Mouse (Mus musculus) heart, adult 8-10 months (tissue): Measurements from ENCODE around the gene Tmem30c. TPM values are rescaled to one million over a fixed set of nuclear protein-coding genes. Genes with fewer than 3 reads are reported as not detected.

Experiments
- DNase-seq: peaks from one replicate; pipeline ENCODE4 v3.0.0; 2022; ENCODE audit warnings: low spot score
- total RNA-seq, 4 experiments: library from RNA; stranded (reverse); gene quantifications; 2 replicates each; pipeline ENCODE4 v1.2.4; 2022

Gene Tmem30c
- total RNA-seq, 4 experiments from 2014 or later = not detected

DNA sequence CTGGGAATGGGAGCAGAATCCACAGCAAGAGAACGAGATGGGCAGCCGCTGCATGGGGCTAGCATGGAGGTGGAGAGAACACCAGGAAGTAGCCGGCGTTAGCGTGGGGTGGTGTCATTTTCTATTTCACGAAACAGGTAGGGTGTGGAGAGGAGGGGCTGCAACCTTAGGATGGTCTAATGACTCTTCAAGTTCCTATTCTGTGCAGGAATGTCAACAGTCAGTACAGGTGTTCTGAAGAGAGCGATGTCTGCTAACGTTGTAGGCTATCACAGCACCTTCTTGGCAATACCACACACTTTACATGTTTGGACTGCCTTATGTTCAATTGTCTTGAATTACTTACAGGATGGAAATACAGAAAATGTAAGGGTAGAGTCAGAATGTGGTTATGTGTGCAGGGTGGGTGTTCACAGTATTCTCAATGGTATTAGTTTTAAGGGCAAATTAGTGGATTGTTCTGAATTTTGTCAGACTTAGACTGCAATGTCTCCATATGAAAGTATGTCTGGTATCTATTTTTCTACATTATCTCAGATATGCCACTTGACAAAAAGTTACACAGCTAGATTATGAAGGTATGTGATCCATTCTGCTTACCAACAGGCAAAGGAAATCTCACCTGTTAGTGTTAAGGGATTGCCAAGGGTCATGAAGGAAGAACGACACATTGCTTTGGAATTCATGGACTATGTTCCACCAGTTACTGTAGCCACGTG, 2.7 kb upstream of the Tmem30c start:
- no peak for DNase-seq

DNA sequence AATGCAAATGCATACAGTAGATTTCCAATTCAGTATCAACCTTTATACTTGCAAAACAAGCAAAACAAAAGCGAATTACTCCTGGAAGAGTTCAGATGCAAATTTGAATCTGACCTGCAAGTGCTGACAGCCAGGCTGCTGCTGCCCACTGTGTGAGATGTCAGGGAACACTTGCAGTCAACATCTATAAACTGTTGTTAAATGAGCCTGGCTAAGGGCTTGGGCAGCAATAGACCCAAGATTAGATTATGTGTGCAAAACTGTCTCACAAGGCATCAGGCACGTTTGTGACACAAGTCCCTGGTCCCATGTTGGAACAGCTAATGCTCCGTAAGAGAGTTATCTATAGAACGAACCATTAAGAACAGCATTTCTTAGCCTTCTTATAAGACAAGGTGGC, 369 bp downstream of the Tmem30c start:
- no peak for DNase-seq

DNA sequence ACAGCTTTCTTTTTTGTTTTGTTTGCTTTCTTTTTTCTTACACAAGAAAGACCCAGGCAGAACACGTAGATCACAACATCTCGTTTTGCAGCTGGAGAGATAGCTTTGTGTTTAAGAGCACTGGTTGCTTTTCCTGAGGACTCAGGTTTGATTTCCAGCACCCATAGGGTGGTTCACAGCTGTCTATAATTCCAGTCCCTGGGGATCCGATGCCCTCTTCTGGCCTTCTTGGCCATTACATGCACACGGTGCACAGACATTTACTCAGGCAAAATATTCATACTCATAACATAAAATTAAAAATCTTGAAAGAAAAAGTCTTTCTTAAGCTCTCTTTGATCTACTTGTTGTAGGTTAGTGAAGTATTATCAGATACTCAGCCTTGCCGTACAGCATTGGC, 969 bp downstream of the Tmem30c start:
- no peak for DNase-seq

DNA sequence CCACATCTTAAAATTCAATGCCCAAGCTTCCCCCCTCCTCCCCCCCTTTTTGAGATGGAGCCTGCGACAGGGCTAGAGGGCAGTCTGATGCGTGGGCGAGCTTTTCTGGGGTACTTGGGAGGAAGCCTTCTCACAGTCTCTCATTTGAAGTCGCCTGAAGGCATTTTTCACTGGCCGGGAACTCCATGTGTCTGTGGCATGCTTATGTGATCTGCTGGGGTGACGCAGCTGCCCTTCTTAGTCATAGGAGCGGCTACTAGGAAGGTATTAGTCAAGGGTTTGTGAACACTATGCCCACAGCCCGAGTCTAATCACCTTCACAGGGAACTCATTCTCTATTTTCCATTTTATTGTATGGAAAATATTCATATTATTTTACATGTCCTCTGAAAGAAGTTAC, 11.2 kb downstream of the Tmem30c start:
- DNase-seq = no peak

DNA sequence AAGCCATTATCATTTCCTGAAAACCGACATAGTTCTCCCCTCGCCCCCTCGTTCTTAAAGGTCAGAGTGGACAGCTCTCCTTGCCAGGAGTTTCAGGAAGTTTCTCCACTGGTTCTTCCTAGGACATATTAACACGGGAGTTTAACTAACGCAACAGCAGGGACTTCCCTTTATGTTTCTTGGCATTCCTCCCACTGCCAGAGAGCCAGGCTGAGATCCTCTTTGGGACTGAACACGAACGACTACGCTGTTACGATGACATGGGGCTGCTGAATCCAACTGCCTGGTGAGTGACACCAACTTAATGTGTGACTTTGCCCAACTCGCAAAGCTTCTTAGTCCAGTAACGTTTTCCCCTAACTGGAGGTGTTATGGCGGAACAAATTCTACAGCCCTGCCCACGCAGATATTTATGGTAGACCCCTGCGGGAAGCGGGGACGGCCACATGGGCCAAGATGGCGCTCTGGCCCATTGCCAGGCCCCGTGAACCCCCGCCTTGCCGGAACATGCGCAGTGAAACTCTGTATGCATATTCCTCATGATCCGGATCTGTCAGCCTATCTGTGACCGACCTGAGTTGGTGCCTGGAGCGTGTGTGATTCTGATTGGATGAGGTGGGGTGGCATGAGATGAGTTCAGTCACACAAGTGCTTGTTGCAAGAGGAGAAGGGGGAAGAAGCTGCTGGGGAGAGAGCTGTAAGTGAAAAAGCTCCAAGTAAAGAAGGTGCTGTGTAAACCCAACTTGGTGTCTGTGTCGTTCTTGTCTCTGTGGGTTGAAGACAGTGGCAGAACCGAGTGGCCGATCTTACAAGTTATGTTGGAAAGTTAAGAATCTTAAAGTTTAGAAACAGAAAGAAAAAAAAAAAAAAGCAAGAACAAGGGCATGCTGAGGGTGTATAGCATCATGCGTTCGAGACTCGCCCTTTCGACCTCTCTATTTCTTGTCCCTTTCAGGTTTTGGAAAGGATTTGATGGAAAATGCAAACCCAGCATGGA, 12.1 kb downstream of the Tmem30c start:
- DNase-seq = no peak

DNA sequence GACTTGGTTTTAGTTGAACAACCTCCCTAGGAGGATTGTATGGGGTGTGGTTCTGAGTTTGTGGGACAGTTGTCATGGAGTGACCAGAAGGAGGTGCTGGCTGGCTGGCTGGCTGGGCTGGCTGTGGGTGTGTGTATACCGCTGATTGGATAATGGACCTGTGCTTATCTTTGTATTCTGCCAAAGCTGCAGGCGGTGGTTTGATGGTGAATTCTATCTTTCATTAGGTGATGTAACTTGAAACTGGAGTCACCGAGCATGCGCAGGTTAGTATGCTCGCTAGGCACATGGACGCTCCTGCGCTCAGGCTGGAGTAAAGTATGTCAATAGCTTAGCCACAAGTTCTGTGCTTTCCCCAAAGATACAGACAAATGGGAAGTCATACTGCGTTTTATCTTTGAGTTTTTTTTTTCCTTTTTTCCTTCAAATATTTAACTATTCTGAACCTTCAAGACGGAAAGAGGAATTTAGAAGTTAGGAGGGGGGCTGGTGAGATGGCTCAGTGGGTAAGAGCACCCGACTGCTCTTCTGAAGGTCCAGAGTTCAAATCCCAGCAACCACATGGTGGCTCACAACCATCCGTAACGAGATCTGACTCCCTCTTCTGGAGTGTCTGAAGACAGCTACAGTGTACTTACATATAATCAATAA, 13.6 kb downstream of the Tmem30c start:
- no peak for DNase-seq

DNA sequence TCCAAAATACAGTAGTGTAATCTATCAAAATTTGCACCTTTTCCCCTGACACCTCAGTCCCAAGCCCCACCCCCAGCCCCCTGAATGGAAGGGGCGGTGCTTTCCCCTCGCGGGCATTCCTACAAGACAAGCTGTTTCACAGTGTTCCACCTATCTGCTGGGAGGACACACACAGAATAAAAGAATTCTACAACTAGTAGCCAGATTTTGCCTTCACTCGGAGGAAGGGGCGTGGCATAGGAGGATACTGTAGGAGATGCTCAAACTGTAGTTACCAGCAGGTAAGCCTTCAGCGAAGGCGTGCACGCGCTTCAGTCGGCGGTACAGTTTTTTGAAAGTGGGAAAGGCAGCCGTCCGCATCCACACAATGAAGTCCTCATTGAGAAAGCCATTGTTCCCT, 22.9 kb downstream of the Tmem30c start:
- DNase-seq = no peak

DNA sequence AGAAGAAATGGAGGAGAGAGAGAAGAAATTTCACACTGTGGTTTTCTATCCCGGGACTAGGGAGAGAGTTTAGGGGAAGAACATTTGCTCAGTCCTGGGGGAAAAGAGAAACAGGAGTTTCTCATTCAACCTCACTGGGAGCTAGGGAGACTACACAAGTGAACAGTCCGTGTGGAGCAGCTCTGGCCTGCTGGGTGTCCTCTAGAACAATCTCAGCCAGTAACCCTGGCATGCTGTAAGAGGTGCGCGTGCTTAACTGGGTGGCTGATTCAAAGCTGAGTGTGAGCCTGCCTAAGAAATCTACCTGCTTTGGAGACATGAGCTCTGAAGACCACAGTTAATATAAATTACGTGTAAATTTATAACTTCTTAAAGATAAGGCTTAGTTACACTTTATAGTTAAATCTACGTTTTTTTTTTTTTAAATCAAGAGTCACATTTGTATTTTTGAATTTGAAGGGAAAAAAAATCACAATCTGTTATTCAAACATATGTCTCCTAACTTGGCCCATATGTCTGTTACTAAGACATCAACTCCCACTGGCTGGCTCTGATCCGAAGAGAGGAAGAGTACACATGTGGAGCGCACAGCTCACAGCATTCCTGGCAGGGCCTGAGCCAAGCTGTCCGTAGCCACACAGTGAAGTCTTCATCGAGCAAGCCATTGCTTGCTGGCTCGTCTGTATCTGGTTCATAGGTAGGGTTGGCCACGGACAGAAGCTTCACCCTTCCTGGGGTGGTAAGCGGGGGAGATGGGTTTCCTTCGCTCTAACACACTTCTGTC, 24.4 kb downstream of the Tmem30c start:
- DNase-seq = no peak

DNA sequence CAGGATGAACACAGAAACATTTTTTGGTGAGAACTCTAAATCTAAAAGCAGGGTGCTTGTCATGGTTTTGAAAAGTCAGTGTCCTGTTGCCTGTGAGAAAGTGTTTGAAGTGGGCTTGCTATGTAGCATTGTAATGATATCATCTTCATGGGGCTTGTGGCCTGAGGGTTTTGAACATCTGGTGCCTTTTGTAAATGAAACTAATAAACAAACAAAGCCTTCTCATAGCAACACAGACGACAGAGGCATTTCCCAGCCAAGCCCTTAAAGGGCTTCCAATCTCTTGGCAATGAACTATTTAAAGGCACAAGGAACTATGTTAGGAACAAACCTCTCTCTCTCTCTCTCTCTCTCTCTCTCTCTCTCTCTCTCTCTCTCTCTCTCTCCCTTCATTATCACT, 25.6 kb downstream of the Tmem30c start:
- DNase-seq = peak; percentile 78

DNA sequence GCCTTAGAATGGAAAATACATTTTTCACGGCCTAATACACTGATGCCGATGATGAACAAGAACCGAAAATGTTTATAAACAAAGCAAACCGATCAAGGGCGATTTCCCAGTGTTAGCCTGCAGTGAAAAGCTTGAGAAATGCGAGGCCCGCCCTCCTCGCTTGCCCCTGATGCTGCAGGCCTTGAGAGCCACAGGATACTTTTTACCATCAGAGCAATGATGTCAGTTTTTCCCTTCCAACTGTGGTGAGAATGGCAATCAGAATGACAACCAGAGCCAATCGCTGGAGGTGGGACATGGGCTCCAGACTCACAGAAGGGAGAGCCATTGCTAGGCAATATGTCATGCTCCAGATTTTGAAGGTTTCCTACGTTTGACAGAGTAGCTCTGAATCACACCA, 32.5 kb downstream of the Tmem30c start:
- DNase-seq = no peak

DNA sequence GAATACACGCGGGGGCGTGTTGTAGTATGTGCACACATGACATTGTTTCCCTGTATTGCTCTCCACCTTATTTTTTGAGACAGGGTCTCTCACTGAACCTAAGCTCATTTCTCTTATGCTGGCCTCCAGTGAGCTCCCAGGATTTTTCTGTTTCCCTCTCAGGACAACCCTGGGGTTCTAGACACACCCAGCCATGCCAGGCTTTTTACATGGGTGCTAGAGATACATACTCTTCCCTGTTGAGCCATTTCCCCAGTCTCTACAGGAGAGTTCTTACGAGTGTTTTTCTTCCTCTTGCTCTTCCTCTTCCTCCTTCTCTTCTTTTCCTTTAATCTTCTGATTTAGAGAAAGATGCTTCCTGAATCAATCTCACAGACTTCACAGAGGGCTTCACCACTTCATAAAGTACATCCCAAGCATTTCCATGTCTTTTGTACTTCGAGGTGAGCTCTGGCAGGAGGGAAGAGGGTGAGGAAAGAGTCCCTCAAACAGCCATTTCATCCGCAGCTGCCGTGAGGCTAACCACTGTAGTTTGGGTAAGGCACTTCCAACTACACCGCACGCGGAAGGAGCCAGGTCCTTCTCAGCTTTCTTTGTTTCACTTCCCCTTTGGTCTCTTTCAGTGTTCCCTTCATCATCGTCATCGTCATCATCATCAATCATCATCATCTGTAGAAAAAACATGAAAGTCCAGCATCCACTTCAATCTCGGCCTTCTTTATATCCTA, 33.1 kb downstream of the Tmem30c start:
- DNase-seq = no peak

DNA sequence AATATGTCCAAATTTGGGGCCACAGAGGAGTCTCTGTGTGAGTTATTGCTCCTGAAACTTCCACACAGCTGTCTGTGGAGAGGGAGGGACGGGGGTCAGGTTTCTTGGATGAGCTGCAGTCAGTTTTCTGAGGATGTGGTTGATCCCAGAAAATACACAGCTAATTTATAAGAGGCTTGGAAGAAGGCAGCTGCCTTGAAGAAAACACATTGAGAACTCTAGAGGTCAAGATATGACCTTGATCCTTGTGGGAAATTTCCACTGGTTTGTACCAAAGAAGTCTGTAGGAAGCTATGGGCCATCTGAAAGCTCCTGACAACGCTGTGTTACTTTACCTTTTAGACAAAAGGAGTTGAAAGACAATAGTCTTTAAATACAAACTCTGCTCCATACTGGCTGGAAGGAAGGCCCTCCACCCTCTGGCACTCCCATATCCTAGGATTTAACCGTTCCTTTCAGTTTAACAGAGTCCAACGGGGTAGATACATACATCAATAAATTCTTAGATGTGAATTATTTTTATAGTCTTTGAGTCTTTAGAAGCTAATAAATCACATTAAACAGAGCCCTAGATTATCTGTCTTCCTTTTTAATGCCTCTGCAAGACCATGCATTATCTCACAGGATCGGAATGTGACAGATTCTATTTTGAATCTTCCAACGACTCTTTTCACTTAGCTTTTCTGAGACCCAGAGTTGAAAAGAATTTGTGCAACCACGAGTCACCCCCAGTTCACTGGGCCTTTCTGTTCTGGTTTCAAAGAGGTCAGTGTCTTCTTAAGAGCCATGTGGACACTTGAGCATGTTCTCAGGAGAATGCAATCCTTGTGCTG, 40.9 kb downstream of the Tmem30c start:
- DNase-seq = peak; percentile 42

DNA sequence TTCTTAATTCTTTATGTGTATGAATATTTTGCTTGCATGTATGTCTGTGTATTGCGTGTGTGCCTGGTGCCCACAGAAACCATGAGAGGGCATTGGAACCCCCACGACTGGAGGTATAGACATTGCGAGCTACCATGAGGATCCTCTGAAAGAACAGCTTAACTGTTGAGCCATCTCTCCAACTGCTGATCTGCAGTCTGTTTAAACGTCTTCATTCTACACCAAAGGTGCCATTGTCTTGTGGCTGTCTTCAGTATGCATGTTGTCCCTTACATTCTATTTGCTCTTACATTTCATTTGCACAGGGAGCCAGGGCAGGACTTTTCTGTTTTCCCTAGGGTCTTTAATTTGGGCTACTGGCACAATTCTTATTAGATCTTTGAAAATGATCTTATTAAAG, 41.7 kb downstream of the Tmem30c start:
- no peak for DNase-seq

DNA sequence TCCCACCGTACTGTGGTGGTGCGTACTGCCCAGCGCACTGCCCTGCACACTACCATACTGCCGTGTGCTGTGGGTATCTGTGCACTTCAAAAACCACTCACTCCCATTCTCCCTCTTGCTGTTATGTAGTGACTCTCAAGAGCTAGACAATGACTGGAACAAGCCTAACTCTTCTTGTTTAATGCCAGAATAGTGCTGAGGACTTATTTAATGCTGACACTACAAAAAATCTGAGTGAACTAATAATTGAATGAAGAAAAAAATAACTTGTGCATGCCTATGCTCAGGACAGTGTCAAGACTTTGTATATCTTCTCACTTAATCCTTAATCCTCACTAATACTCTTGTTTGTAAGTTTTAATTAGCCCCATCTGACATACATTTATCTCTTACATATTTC, 45.2 kb downstream of the Tmem30c start:
- no peak for DNase-seq

DNA sequence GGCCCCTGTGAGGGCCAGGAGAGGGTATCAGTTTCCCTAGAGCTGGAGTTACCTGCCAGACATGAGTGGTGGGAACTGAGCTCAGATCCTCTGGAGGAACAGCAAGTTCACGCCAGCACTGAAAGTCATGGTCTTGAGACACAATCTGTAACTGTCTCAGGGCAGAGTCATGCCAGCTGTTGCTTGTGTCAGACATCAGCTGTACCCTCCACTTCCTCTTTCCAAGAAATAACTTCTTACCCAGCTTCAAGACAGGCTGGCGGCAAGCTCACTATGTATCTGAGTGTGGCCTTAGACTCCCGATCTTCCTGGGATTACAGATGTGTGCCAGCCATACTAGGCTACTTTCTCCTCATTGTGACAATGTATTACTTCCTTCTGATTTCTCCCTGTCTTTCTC, 46.1 kb downstream of the Tmem30c start:
- no peak for DNase-seq

DNA sequence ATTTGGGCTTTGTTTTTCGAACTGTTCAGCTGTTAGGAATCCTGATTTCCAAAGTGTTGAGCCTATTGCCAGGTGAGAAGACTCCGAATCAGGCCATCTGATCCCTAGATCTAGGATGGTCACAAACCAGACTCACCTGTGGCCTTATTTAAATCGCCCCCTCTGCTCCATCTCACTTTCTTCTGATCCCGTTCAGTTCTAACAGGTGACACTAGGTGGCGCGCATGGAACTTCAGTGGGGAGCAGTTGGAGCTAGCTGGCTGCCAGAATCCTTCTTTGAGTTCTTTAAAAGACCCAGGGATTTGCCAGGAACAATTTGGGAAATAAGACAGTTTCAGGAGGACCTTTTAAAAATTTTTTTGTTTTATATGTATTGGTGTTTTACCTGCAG, 48.8 kb downstream of the Tmem30c start:
- DNase-seq = peak; percentile 85

DNA sequence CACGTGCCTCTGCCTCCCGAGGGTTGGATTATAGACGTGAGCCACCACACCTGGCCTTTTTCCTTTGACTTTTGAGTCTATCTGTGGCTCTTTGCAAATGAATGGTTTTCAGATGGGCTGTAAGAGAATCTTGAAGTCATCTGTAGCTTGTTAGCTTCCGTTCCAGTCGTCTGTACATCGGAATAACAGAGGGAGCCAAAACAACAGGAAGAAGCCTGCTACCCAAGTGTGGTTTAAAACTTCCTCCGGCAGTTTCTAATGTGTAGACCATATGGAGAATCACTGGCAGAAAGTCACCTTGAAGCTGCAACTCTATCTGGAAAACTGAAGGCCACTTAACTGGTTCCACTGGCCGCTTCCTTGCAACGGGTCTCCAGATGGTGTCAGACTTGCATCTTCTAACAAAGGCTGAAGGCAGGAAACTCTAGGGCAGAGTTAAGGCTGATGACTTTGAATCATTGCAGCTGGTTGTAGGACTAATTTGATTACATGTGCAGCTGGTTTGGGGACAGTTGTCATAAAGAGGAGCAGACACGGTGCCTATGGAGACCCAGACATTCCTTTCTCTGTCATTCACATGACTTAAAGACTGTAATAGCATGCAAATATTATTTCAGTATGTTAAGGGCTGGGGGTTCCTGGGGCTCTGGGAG, 49.3 kb downstream of the Tmem30c start:
- DNase-seq = peak; percentile 48

DNA sequence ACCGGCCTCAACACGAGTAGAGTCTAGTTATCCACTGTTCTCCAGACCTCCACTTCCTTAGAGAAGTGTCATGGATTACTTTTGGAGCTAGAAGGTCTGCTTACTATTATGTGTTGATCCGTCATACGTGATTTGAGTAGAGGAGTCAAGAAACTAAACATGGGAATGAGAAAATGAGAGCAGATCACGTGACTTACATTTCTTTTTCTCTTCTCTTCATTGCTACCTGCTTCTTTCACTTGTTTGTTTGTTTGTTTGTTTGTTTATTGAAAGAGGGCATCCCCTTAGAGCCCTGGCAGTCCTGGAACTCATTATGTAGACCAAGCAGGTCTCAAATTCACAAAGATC, 49.8 kb downstream of the Tmem30c start:
- no peak for DNase-seq

DNA sequence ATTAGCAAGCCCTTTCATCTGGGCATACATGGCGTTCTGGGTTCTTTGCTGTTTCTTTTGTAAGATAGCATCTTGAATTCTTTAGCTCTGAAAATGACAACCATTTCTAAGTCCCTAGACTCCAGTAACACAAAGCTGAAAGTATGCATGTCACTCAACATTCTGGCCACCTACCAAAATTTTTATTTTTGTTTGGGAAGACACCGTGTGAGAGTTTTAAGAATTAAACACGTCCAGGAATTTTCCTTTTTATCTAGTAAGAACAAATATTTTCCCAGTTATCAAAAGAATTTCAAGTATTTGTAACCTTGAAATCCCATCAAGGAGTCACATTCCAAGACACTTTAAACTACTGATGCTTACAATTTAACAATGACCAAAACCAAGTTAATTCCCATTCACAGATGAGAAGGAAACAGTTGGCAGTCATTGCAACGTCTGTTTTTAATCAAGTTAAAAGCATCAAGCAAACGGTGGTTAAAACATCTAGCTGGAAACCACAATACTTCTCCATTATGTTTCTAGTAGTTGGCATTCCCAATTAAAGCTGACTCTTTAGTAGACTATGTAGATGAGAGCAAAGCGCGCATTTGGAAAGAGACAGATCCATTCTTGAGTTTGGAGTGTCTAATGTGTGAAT, 56.7 kb downstream of the Tmem30c start:
- DNase-seq = no peak
